Mouse (Mus musculus) bone marrow, adult 2 months (tissue): ENCODE data around the gene Galp.

Experiments used
- CTCF ChIP-seq: fragments of 200-500 bp; IDR thresholded peaks from 2 replicates; pipeline ENCODE4 v1.5.1; 2011; ENCODE audit warnings: low read length, control low read depth; ENCODE audit not compliant: control insufficient read depth, insufficient read depth
- POLR2A ChIP-seq: fragments of 200-500 bp; IDR thresholded peaks from 2 replicates; pipeline ENCODE4 v1.6.1; 2011; ENCODE audit warnings: low read depth, mild to moderate bottlenecking, control low read depth, low read length, borderline replicate concordance; ENCODE audit not compliant: control insufficient read depth

DNA sequence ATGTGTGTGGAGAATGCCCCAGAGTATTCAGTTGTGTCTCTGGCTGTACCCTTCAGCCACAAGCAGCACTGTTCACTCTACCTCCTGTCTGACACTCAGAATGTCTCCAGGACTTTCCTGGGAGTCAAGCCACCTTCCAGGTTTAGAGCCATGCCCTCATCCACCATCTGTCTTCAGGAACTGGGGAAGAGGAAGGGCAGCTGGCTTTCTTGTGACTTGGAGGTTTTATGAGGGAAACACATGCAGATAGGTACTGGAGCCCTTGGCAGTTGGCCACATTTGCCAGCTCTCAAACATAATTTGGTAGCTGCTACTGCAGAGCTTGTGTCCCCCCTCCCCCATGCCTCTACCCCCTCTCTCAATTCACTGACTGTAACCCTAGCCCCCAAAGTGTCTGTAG, 17.9 kb upstream of the Galp start:
- no peak for TF ChIP-seq CTCF
- no peak for TF ChIP-seq POLR2A
